Mouse (Mus musculus): ENCODE results near the gene Dab1. TPM values are rescaled to one million over a fixed set of nuclear protein-coding genes. Genes with fewer than 3 reads are reported as not detected.

Gene Dab1
- total RNA-seq, 2 experiments from 2014 or later = not detected

DNA sequence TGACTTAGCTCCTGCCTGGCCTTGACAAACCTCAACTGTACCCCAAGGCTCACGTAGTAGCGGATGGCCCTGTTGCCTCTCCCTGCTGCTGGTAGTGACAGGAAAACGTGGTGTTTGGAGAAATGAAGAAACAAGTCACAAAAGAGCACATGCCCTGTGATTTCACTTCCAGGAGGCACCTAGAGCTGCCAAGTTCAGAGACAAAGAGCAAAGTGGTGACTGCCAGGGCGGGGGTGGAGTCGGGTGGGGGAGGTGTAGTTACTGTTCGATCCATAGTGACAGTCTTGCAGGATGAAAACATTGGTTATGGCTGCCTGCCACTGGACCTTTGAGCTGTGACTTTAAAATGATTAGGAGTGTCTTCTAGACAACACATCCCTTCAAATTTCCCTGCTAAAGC lies 599.6 kb downstream of the Dab1 start:
- ATAC-seq (replicated peaks; ENCODE audit: poor library complexity) = no peak

DNA sequence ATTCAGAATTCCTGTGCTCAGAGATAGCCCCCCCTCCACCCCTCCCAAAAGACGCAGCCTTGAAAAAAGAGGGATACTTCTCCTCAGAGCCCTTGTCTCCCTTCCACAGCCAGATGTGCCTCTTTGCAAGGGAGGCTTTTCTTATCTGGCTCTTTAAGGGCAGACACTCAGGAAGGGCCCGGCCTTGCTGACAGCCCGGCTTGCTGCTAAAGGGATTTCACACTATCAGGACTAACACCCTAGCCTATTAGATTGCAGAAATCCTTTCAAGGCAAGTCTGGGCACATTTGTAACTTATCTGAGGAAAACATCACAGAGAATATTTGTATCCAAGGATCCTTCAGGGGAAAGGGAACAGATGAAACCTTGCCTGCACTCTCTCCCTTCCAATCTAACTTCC lies 600.9 kb downstream of the Dab1 start:
- no peak for ATAC-seq (replicated peaks; ENCODE audit: poor library complexity)

DNA sequence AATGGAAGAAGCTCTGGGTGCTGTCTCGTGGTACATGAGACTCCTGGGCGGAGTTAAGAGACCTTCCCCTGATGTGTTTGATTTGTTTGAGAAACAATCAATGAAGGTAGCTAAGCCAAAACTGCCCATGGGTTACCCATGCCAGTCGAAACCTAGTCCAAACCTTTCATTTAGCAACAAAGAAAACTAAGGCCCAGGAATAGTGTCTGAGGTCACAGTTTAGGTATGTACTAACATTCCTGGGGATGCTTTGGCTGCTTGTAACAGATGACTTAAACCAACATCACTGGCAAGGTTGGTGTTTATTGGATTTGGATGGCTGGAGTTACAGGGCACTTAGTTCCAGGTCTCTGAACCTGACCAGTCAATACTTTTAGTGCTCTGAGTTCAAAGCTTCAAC lies 610.1 kb downstream of the Dab1 start:
- no peak for ATAC-seq (replicated peaks; ENCODE audit: poor library complexity)

DNA sequence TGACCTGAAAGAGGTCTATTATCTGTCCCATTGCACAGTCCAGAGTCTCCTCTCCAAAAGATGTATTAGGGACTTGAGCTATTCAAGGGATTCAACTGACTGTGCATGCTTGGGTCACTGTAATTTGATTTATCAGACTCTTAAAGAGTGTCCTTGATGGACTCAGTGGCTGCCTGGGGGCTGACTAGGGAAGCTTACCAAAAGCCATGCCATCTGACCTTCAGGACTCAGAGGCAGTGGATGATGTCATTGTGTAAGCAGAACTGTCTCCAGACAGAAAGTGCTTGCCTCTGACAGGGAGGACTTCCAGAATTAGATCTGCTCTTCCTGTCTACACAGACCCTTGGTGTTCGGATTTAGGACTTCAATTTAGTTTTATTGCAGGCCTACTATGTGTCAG lies 627.3 kb downstream of the Dab1 start:
- ATAC-seq (replicated peaks; ENCODE audit: poor library complexity) = no peak

DNA sequence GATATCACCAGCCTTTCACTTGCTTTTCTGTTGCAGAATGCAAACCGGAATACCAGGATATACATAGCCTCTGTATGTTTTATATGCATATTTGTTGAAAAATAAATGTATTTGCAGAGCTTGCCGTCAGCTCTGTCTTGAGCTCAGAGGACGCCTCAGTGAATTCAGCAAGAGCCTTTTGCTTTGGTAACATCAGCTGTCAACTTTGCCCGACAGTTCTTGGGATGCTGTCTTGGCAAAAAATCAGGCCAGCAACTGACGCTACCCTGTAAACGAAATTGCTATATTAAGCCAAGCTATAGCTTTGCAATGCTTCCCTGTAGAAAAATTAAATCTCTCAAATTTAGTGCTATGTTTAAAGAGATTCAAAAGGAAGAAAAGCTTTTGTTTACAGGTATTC lies 630.3 kb downstream of the Dab1 start:
- ATAC-seq (replicated peaks; ENCODE audit: poor library complexity) = no peak

DNA sequence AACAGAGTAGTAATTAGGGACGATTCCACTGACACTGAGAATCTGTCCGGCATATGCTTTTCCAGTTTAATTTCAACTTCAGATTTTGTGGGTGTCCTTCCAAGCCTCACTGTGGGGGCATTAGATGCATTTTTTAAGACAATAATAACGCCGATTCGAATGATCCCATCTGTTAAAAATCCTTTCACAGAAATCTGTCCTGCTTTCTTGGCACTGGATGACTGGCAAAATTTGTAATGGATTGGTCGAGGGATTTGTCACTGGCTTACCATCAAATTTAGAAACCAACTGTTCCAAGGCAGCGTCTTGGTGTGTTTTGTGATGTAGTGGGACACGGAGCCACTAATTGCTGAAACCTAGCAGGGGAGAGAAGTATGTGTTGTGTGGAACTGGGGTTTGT lies 638.6 kb downstream of the Dab1 start:
- no peak for ATAC-seq (replicated peaks; ENCODE audit: poor library complexity)

DNA sequence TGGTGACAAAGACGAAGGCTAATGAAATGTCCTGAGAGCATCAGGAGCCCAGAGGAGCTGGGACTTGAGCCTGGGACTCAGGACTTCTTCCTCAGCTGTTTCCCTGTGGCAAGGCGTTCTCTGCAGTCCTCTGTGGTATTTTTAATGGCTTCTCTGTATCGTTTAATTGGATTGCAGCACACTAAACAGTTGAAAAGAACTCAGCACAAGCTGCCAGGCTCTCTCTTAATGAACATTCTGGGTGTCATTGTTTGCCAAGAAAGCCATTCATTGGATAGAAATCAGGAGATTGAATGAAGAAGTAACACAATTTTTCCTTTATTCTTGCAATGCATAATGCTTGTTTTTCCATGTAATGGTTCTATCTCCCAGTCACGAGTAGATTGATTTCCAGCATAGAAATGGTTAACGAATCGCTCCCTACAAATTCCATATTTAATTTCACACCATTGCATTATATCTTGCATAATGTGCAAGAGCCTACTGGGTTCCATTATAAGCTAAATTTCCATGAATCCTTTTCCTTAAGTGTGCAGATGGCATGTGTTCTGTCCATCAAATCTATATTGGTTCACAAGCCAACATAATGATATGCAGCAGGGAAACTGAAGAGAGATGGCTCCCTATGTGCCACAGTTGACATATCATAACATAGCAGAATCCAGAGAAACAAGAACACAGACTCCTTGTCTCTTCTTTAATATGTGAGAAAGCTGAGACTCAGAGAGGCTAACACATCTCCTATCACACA lies 650.4 kb downstream of the Dab1 start:
- no peak for ATAC-seq (replicated peaks; ENCODE audit: poor library complexity)

DNA sequence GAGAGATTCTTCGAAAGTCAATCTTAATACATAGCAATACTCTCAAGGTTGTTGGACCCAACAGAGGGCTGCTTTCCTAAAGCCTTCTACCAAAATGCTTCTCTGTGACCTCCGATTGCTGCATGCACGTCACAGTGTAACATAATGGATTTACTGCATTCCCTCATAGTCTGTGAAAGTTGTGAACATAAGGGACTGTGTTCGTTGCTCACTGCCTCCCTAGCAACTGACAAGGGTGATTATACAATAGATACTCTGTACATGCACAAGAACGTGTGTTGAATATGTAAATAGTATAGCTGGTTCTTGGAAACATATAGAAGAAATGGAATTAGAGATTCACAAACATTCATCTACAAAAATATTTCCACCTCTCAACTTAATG lies 651.0 kb downstream of the Dab1 start:
- no peak for ATAC-seq (replicated peaks; ENCODE audit: poor library complexity)

DNA sequence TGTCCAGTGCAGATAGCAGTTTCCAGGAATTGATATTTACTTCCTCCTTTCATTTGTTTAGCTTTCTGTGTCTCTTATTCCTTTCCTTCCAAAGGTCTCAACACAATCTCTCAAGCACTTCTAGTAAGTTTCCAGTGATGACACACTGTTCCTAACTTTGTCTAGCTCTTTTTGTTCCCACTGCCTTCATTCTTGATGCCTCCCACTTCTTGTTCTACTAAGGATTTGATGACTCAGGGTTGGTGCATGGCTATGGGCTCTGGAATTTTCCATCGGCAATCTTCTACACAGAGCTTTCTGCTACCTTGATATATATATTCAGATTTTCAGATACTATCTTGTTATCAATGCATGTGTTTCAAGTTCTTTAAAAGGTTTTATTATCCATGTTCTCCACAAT lies 656.1 kb downstream of the Dab1 start:
- ATAC-seq (replicated peaks; ENCODE audit: poor library complexity) = no peak

DNA sequence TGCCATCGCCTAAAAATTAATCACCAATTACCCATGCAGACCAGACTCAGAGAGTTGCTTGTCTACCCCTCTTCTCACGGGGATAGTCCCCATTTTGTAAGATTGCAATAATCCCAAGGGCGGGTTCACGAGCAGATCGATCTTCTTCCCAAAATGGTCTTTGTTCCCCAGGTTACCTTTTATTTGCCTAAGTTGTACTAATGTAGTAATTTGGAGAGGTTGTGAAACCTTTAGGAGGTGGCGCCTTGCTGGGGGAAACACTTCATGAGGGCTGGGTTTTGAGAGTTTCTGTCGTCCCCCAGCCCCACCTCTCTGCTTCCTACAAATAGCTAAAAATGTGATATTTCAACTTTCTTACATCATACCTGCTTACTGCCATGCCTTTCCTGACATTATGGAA lies 657.8 kb downstream of the Dab1 start:
- ATAC-seq (replicated peaks; ENCODE audit: poor library complexity) = no peak

DNA sequence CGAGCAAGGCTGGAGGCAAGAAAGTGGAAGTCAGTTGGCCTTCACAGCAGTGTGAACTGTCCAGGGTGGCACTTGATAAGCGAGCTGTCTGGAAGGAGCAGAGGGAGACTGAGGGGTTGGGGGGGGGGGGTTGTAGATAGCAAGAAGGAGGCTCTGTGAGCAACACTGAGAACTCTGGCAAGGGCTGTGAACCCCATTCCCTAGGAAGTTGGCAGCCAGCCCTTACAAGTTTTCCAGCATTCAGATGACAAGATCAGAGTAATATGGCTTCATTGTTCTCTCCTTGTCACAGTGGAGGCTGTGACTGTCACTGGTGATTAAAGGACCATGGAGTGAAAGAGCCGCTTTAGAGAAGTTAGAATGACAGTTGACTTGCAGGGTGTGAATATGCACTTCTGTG lies 662.4 kb downstream of the Dab1 start:
- no peak for ATAC-seq (replicated peaks; ENCODE audit: poor library complexity)

DNA sequence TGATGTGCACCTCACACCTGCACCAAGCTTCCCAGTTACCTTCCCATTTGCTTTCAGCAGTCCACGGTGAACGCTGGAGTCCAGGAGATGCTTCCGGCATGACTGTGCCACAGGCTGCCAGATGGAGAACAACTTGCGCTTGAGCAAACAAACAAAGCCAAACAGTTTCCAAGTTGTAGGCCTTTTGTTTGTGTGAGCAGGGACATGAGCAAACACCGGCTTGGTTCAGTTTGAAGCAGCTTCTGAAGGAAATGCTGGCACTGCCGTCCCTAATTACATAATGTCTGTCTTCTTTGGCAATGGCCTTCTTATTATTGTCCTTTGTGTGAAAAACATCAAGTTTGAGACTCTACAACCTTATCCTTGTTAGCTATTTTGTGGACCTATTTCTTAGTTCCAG lies 664.7 kb downstream of the Dab1 start:
- no peak for ATAC-seq (replicated peaks; ENCODE audit: poor library complexity)

DNA sequence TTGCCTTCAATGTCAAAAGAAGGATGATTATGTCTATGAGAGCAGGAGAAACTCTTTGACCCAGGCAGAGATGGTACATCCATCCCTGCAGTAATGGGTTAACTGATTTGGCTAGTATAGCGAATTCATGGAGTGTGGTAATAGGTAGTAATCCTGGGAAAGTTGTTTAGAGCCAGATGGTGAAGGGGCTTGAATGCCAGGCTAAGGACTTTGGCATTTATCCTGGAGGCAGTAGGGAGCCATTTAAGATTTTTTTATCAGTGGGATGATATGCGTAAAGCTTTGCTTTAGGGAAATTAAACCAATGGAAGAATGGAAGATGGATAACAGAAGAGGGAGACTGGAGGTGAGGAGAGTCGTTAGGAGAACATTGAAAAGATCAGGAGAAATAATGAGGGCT lies 669.2 kb downstream of the Dab1 start:
- no peak for ATAC-seq (replicated peaks; ENCODE audit: poor library complexity)

DNA sequence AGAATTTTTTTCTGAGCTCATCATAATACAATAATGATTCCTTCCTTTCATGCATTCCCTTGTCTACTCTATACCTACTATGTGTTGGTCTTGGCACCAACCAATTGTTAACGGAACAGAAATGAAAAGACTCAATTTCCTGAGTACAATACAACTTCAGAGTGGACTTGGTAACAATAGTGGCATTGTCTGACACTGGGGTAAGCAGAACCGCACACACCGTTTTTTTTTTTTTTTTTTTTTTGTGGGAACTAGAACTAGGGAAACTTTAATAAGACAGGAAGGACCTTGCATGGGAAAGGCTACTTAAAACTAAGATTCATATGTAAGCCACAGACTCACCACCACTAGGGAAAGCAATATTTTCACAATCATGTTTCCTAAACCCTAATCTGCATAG lies 682.6 kb downstream of the Dab1 start:
- ATAC-seq (replicated peaks; ENCODE audit: poor library complexity) = no peak

DNA sequence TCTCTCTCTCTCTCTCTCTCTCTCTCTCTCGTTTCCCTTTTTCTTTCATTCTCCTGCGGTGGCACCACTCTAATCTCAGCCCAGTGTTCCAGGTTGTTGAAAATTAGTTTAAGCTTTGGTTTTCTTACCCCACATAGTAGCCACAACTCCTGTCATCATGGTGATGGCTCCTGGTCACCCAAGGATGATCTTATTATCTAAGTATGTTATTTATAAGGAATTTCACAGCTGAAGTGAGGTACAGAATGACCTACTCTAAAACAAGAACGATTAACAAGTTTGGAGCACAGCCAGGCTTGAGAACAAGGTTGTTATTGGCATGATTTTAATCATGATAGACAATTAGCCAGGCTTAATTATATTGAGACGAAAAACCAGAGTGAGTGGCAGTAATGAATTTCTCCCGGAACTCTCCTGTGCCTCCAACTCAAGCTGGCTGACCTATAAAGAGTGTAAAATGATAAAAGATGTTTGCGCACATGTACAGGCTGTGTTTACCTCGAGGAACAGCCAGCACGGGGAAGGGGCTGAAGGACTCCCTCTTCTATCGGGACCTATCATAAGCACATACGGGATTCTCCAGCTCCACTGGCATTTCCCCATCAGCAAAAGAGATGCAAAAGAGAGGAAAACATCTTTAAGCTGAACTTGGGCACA lies 684.0 kb downstream of the Dab1 start:
- no peak for ATAC-seq (replicated peaks; ENCODE audit: poor library complexity)

DNA sequence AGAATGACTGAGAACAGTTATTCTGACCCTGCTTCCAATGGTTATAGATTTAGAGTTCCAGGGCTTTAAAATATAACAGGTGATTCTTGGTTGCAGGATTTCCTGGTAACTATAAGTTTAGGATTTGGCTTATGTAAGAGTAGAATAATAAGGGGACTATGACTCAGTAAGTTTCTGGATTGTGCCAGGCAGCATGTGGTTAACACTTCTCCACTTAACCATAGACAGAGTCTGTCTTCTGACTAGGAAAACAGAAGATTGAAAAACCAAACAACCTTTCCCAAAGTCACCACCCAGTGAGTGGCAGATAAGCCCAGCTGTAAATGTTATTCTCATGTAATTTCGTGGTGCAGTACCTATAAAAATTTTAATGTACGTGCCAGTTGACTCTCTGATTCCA lies 688.6 kb downstream of the Dab1 start:
- no peak for ATAC-seq (replicated peaks; ENCODE audit: poor library complexity)

DNA sequence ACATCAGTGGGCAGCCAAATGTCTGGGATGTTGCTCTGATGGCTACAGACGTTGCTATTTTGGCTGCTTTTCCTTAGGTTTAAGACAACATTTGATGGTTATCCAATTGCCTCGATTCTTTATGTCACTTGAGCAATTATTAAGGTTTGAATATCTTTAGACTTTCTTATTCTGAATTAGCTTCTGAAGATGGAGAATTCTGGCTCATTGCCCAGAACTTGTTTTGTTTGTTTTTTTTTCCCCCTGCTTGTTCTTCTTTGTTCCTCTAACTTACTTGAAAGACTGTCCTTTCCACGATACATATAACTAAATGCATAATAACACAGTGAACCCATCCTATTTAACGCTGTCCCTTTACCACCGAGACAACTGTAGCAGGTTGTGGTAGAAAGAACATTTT lies 707.1 kb downstream of the Dab1 start:
- ATAC-seq (replicated peaks; ENCODE audit: poor library complexity) = no peak

DNA sequence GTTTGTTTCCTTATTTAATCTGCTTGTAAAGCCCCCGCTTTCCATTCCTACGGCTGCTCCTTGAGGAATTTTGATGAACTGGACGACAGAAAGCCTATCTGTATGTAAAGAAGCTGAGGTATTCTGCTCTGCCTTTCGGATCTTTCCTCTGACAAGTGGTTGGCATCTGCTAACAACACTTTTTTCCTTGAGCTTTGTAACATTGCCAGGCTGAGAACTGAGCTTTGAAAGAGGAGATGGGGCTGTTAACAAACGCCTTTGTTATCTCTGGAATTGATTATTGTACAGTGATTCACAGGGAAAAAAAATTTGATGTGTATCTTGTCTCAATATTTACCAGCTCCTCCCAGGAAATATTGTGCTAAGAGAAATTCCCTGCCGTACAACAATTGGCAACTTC lies 712.7 kb downstream of the Dab1 start:
- ATAC-seq (replicated peaks; ENCODE audit: poor library complexity) = no peak

DNA sequence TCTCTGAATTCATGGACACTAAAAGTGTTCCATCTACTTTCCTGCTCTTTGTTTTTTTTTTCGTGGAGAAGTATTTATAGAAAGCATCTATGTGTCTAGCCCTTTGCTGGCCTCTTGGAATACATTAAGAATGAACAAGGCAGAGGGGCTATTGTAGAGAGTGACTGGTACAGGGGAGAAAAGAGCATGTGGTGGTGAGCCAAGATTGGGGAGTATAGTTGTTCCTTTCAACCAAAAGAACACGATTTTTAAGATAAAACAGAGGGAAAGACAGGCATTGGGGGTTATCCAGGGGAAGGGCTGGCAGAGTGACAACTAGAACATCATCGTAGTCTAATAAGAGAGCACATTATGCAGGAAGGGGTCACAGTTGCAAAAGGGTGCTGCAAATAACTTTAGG lies 713.2 kb downstream of the Dab1 start:
- ATAC-seq (replicated peaks; ENCODE audit: poor library complexity) = no peak

DNA sequence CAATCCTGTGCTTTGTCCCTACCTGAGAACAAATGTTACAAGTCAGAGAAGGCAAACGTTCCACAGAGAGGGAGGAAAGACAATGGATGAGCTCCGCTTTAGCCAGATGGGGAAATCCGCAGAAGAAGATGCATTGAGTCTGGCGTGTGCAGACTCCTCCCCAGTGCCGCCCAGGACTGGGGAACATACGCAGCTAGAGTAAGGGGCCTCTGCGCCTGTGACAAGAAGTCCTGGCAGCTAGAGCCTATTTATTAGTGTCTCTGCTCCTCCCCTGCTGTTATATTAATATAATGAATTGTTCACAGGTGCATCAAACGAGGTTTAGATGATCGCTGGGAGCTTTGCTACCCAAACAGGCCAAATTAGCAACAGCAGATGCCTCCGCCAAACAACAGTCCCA lies 718.1 kb downstream of the Dab1 start:
- ATAC-seq (replicated peaks; ENCODE audit: poor library complexity) = no peak

DNA sequence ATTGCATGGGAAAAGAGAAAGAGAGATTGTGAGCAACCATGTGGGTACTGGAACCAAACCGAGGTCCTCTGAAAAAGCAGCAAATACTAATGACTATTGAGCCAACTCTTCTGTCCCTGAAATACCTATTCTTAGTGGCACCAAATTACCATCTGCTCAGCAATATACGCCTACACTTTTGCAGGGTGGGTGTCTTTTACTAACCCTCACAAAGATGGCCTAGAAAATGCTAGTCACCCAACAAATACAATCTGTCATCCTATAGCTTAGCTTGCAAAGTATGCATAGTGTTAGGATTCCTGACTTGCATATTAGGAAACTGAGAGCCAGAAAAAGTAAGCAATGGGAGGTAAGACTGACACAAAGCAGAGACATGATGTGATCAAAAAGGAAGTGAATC lies 719.2 kb downstream of the Dab1 start:
- no peak for ATAC-seq (replicated peaks; ENCODE audit: poor library complexity)

DNA sequence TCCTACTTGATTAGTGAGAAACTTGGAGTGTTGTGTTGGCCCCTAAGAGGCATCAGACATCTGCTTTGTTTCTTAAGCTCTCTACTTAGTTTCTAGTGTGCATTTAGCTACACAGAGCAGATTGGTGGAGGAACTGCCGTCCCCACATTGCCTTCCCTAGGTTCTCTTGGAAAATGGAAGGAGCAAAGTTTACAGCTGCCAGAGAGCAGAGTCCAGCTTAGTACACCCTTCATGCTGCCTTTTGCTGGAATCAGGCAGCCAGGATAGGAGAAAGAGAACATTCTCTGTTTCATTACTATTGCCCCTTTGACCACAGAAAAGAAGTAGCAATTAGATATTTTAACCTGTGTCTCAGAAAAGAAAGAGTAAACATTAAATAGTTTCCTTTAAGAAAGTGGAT lies 742.2 kb downstream of the Dab1 start:
- ATAC-seq (replicated peaks; ENCODE audit: poor library complexity) = no peak

DNA sequence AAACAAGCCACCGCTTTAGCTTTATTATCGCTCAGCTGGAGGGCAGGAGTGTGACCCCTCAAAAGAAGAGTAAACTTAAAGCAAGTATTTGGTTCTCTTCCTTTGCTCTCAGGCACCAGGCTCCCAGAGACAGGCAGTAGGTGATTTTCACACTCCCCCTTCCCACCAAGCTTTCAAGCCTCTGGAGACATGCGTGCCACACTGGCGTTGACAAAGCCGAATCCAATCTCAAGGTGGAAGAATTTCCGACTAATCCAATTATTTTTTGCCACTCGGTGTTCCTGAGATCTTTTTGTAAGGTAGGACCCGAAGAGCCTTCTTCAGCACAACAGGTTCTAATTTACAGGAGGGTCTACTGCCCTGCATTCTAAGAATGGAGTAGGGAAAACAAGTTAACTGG lies 747.3 kb downstream of the Dab1 start:
- ATAC-seq (replicated peaks; ENCODE audit: poor library complexity) = no peak
